Mouse (Mus musculus): ENCODE measurements around the gene Gpc2.

Gpc2 gene

GRCm38 (mm10) chr5:138260834-138261233 lies 19.0 kb downstream of the Gpc2 start:
- no peak for DNase-seq

- no peak for DNase-seq
These were observed 19.8 kb downstream of the Gpc2 start for GRCm38 (mm10) chr5:138260051-138260450.

- no peak for DNase-seq
These were observed 20.8 kb downstream of the Gpc2 start for GRCm38 (mm10) chr5:138258993-138259392.

GRCm38 (mm10) chr5:138258542-138258941 lies 21.3 kb downstream of the Gpc2 start:
- DNase-seq, result no peak

- no peak for DNase-seq
These were observed 21.7 kb downstream of the Gpc2 start for GRCm38 (mm10) chr5:138258078-138258477.

GRCm38 (mm10) chr5:138257585-138257978 lies 22.2 kb downstream of the Gpc2 start:
- no peak for DNase-seq

- DNase-seq, result no peak
These were observed 22.7 kb downstream of the Gpc2 start for GRCm38 (mm10) chr5:138256966-138257584.

- no peak for DNase-seq
These were observed 23.7 kb downstream of the Gpc2 start for GRCm38 (mm10) chr5:138256094-138256467.

GRCm38 (mm10) chr5:138255353-138256093 lies 24.3 kb downstream of the Gpc2 start, which contains the start of gene Lamtor4:
Gene Lamtor4 (plus strand): TSS chr5:138255482.
- peak; percentile 88 for DNase-seq

GRCm38 (mm10) chr5:138253061-138253460 lies 26.7 kb downstream of the Gpc2 start:
- no peak for DNase-seq

GRCm38 (mm10) chr5:138251144-138251543 lies 28.7 kb downstream of the Gpc2 start:
- no peak for DNase-seq

GRCm38 (mm10) chr5:138241511-138241910 lies 38.3 kb downstream of the Gpc2 start:
- DNase-seq, result no peak

- DNase-seq, result no peak
These were observed 45.6 kb downstream of the Gpc2 start for GRCm38 (mm10) chr5:138234224-138234623.

GRCm38 (mm10) chr5:138233778-138234177 lies 46.0 kb downstream of the Gpc2 start:
- DNase-seq, result no peak

- DNase-seq, result no peak
These were observed 50.3 kb downstream of the Gpc2 start for GRCm38 (mm10) chr5:138229511-138229910.

GRCm38 (mm10) chr5:138228026-138228425 lies 51.8 kb downstream of the Gpc2 start:
- peak; percentile 77 for DNase-seq

- no peak for DNase-seq
These were observed 52.4 kb downstream of the Gpc2 start for GRCm38 (mm10) chr5:138227367-138227766.

GRCm38 (mm10) chr5:138226491-138226890 lies 53.3 kb downstream of the Gpc2 start:
- no peak for DNase-seq

GRCm38 (mm10) chr5:138225700-138226099 lies 54.1 kb downstream of the Gpc2 start, which contains the start of gene Nxpe5:
Gene Nxpe5 (plus strand): TSS chr5:138225898.
- no peak for DNase-seq
